Mouse (Mus musculus): ENCODE results near the gene Ddx39b. TPM values are rescaled to one million over a fixed set of nuclear protein-coding genes. Genes with fewer than 3 reads are reported as not detected.

Gene Ddx39b
- 404 and 440 TPM in 2 replicates for polyA plus RNA-seq (2012)

DNA sequence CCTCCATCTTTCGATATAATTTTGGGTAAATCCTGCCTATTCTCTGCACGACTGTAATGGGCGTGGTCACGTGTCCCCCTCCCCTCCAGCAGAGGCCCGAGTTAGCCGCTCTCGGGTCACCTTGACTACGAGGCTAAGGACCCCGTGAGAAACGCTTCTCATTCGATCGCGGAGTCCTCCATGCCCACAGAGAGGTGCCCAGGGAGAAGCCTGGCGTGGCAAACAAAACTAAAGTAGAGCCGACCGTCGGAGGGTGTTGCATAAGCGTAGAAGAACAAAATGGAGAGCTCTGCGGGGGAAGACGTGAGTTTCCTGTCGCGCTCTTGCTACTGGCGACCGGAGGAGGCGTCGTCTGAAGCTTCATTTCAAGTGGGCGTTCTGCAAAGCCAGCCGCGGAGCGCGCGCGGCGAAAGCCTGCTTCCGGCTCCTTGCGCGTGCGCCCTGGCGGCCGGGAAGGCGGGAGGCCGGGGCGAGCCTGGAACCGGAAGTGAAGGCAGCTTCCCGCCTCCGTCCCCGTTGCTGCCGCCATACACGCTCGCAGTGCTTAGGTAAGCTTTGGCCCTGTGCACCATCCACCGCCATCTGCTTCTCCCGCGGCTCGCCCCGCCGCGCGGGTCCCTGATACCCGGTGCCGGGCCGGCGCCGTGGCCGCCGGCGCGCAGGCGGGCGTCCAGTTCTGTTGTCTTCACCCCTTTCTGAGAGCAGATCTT lies at the start of gene Ddx39b:
Gene Ddx39b, plus strand, starts transcription at position 442 of the 710 bp plus-strand sequence.

DNA sequence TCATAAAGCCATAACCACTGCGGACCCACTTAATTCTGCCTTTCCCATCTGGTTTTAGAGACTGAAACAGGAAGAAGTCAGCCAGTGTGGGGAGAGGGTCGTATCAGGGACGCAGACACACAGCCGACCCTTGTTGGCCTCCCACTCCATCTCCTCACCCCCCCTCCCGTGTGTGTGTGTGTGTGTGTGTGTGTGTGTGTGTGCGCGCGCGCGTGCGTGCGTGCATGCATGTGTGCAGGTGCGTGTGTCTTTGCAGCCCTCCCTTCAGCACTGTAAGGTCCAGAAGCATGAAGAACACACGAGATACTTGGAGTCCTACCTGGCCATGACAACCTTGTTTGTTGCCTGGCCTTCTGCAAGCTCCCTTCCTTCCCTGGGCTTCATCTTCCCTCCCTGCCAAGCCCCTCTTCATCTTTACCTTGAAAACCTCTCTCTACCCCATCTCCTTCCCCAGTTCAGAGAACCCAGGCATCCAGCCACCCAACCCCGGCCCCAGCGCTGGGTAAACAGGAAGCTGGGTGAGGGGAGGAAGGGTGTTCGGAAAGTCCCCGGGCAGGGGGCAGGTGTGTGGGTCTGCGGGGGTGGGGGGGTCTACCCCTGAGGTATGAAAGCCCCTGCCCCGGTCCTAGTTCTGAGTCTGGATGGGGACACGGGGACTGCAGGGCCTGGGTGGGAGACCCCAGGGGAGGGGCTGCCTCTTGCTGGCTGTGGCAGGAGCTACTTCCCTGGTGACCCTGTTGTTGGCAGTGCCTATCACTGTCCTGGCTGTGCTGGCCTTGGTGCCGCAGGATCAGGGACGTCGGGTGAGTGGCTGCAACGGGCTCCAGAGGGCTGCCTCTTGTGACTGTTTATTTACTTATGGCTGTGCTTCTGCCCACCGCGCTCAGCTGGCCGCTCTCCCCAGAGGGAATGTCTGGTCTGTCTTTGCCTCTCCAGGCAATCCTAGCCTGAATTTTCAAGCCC lies 47.4 kb upstream of the Ddx39b start, which contains the start of gene Ltb:
Gene Ltb, plus strand, starts transcription at position 559 of the 963 bp plus-strand sequence.

DNA sequence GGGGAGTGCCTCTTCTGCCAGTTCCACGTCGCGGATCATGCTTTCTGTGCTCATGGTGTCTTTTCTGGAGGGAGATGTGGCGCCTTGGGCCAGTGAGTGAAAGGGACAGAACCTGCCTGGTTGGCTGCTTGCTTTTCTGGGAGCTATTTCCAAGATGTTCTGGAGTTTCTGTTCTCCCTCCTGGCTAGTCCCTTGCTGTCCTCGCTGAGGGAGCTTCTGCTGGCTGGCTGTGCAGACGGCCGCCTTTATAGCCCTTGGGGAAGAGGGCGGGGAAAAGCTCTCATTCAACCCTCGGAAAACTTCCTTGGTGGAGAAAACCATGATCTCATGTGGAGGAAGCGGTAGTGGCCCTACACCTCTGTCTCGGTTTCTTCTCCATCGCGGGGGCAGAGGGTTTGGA lies 39.8 kb upstream of the Ddx39b start, which contains the start of gene Tnf:
Gene Tnf, minus strand, starts transcription at position 221 of the 400 bp plus-strand sequence.

DNA sequence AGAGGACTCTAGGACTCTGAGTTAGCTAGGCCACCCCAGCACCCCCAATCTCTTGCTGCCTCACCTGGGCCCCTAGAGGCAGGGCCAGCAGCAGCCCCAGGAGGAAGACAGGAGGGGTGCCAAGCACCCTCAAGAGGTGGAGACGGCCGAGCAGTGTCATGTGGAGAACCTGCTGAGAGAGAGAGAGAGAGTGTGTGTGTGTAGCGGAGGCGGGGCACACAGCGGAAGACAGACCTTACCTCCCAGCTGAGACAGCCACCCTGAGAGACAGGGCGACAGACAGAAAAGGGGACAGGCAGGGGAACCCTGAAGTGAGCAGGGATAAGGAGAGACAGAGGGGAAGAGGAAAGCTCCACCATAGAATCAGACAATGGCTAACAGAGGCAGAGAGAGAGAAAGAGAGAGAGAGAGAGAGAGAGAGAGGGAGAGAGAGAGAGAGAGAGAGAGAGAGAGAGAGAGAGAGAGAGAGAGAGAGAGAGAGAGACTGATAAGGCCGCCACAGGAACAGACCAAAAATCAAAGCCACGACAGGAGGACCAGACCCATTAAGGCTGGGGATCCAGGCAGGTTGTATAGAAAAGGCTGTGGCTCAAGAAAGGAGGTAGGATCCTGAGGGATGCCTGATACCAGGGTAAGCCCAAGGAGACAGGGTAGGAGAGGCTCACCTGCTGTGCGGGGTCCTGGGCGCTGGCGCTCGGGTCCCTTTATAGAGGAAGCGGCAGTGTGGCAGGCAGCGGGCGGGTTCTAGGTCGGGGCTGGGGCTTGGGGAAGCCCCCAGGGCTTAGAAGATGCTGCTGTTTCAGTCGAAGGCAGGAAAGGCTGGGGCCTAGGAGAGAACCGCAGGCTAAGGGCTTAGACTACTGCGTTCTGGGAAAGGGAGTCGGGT lies 36.8 kb upstream of the Ddx39b start, which contains the start of gene Lta:
Gene Lta, minus strand, starts transcription at position 858 of the 886 bp plus-strand sequence.

DNA sequence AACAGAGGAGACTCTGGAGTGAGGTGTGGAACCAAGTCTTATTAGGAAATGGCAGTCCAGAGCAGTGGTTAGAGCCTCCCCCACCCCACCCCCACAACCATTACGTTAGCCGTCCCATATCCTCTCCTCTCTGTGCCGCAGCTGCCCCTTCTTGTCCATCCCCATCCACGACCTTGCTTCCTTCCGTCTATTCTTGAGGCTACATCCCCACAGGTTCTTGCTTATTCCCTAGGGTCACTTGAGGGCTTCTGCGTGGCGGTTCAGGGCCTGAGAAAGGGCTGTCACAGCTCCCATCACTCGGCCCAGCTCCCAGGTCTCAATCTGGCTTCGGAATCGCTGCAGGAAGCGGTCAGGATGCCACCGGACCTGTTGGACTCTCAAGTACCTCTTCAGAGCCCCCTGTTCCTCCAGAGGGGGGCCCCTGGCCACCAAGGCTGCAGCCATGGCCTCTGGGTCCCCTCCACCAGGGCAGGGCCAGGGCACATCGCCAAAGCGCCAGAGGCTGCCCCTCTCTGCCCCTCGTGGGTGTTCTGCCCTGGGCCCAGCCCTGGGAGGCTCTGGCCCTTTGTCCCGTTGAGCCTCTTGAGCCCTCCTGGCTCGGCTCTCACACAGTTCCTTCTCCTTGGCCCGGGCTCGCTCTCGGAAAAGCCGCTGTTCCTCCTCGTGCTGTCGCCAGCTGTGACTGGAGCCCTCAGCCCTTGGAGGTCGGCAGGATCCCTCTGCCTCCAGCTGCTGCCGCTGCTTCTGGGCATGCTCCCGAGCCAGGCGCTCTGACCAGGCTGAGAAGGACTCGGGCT lies 21.2 kb upstream of the Ddx39b start, which contains the start of gene Gm16181:
Gene Gm16181, plus strand, starts transcription at position 679 of the 797 bp plus-strand sequence.

DNA sequence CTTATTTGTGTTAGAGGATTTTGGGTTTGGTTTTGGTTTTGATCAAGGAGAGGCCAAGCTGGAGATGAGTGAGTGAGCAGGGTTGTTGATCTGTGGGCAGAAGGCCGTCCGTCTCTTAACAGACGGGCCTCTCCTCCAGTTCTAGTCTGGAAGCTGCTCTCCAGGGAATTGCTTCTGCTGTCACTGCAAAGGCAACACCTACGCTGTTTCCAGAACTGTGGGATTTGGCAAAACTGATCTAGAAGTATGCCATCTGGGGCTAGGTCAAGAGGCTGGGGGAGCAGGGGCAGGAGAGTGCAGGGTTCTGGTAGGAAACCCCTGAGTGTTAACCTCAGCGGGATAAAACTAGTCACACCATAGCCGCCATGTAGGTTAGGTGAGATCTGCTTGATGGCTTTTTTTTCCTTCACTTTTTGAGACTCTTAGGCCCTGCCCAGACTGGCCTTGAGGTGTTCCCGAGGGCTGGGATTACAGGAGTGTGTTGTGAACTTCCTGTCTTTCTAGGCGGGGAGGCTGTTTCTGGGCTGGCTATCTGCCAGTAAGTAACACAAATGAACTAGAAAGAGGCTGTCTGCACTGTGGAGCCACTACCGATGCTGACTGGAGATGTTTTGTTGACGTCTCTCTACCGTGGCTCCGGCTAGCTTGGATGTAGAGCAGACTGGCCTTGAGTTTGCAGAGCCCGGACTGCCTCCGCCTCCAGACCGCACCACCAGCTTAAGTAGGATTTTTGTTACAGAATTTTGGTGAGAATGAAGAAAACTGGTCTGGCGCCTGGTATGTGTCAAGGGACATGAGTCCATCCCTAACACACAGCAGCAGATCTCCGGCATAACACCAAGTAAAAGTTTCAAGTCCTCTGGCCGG lies 8.2 kb upstream of the Ddx39b start, which contains the start of gene Atp6v1g2:
Gene Atp6v1g2, plus strand, starts transcription at position 547 of the 867 bp plus-strand sequence.

DNA sequence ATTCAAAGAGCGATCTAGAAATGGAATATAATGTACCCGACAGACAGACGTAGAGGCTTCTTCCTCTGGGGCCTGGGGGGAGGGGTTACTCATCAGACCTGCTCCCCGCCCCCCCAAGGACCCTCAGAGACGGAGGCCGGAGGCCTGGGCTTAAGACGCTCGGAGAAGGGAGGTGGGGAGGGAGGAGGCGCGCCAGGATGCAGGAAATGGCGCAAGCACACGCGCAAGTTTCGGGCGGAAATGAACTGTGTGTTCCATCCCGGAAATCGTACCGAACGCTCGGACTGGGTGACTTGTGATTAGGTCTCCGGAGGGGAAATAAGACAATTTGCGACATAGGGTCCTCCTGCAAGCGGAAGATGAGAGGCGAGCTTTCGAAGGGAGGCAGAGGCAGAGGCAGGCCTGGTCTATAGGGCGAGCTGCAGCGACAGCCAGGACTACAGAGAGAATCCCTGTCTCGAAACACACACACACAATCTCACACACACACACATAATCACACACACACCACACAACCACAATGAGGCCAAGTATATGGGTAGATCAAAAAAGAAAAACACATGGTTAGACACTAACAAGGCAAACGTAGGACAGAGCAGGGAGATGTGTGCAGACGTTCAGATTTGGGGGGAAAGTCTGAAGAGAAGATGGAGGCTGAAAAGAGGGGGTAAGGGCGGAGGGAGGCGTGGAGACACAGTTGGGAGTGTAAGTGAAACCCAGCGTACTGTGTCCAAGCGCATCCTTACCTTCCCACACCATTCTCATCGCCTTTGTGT lies 5.7 kb upstream of the Ddx39b start, which contains the start of gene Nfkbil1:
Gene Nfkbil1, minus strand, starts transcription at position 179 of the 776 bp plus-strand sequence.

DNA sequence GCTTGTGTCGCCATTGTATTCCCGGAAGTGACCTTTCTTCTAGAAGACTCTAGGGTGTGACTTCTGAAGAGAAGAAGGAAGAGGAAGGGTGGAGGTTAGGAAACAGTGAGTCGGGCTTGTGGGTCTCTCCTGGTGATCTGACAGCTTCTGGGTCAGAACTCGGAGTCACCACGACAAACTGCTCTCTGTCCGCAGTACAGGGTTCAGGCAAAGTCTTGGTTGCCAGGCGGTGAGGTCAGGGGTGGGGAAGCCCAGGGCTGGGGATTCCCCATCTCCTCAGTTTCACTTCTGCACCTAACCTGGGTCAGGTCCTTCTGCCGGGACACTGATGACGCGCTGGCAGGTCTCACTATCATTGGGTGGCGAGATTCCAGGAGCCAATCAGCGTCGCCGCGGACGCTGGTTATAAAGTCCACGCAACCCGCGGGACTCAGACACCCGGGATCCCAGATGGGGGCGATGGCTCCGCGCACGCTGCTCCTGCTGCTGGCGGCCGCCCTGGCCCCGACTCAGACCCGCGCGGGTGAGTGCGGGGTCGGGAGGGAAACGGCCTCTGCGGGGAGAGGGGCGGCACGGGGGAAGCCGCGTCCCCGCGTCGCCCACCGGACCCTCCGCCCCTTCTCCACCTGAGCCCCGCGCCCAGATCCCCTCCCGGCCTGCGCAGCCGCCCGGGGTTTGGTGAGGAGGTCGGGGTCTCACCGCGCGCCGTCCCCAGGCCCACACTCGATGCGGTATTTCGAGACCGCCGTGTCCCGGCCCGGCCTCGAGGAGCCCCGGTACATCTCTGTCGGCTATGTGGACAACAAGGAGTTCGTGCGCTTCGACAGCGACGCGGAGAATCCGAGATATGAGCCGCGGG lies 21.3 kb downstream of the Ddx39b start, which contains the start of gene H2-D1:
Gene H2-D1, plus strand, starts transcription at position 67 of the 859 bp plus-strand sequence.

Other genes with a start within 250 kb of the Ddx39b start
- 841 and 875 TPM in 2 replicates for gene Vars, start 240.8 kb upstream of the Ddx39b start, polyA plus RNA-seq (2012)
- 0.24 and 0.38 TPM in 2 replicates for gene Vwa7, start 225.2 kb upstream of the Ddx39b start, polyA plus RNA-seq (2012)
- gene Sapcd1, start 213.7 kb upstream of the Ddx39b start, polyA plus RNA-seq (2012), result 6.0 and 11.9 TPM in 2 replicates
- 3.4 and 5.4 TPM in 2 replicates for gene Msh5, start 195.0 kb upstream of the Ddx39b start, polyA plus RNA-seq (2012)
- 109 and 129 TPM in 2 replicates for gene Clic1, start 191.8 kb upstream of the Ddx39b start, polyA plus RNA-seq (2012)
- 33.8 and 58.4 TPM in 2 replicates for gene Ddah2, start 182.7 kb upstream of the Ddx39b start, polyA plus RNA-seq (2012)
- gene Ly6g6c, start 176.4 kb upstream of the Ddx39b start, polyA plus RNA-seq (2012), result 0.09 TPM in 1 of 2 replicates, not detected in the other
- 0.04 TPM in 1 of 2 replicates, not detected in the other for gene Mpig6b, start 175.6 kb upstream of the Ddx39b start, polyA plus RNA-seq (2012)
- gene Ly6g6e, start 164.8 kb upstream of the Ddx39b start, polyA plus RNA-seq (2012), result not detected in 2 replicates
- gene Ly6g6d, start 163.7 kb upstream of the Ddx39b start, polyA plus RNA-seq (2012), result 0.26 TPM in 1 of 2 replicates, not detected in the other
- 0.06 and 0.28 TPM in 2 replicates for gene Ly6g6f, start 156.1 kb upstream of the Ddx39b start, polyA plus RNA-seq (2012)
- gene Abhd16a, start 152.5 kb upstream of the Ddx39b start, polyA plus RNA-seq (2012), result 118 and 123 TPM in 2 replicates
- gene Ly6g5c, start 133.5 kb upstream of the Ddx39b start, polyA plus RNA-seq (2012), result not detected in 2 replicates
- 0.45 and 0.69 TPM in 2 replicates for gene Ly6g5b, start 126.3 kb upstream of the Ddx39b start, polyA plus RNA-seq (2012)
- gene Gpank1, start 120.3 kb upstream of the Ddx39b start, polyA plus RNA-seq (2012), result 73.8 and 84.9 TPM in 2 replicates
- gene Csnk2b, start 119.7 kb upstream of the Ddx39b start, polyA plus RNA-seq (2012), result 77.7 and 78.6 TPM in 2 replicates
- gene D17H6S53E, start 115.4 kb upstream of the Ddx39b start, polyA plus RNA-seq (2012), result 4.1 and 4.4 TPM in 2 replicates
- gene Apom, start 109.7 kb upstream of the Ddx39b start, polyA plus RNA-seq (2012), result 0.37 and 0.84 TPM in 2 replicates
- gene Bag6, start 106.6 kb upstream of the Ddx39b start, polyA plus RNA-seq (2012), result 683 and 812 TPM in 2 replicates
- 1,479 and 1,500 TPM in 2 replicates for gene Prrc2a, start 76.8 kb upstream of the Ddx39b start, polyA plus RNA-seq (2012)
- 3.5 and 4.0 TPM in 2 replicates for gene Aif1, start 65.7 kb upstream of the Ddx39b start, polyA plus RNA-seq (2012)
- gene Lst1, start 53.3 kb upstream of the Ddx39b start, polyA plus RNA-seq (2012), result 3.8 and 6.6 TPM in 2 replicates
- 14.0 and 15.6 TPM in 2 replicates for gene Ltb, start 47.3 kb upstream of the Ddx39b start, polyA plus RNA-seq (2012)
- gene Tnf, start 39.7 kb upstream of the Ddx39b start, polyA plus RNA-seq (2012), result 12.8 and 21.1 TPM in 2 replicates
- 0.10 and 0.22 TPM in 2 replicates for gene Lta, start 36.4 kb upstream of the Ddx39b start, polyA plus RNA-seq (2012)
- gene Gm16181, start 20.9 kb upstream of the Ddx39b start, polyA plus RNA-seq (2012), result not detected in 2 replicates
- 5.5 and 9.2 TPM in 2 replicates for gene Atp6v1g2, start 8.1 kb upstream of the Ddx39b start, polyA plus RNA-seq (2012)
- gene Nfkbil1, start 6.0 kb upstream of the Ddx39b start, polyA plus RNA-seq (2012), result 42.2 and 43.8 TPM in 2 replicates
- gene H2-D1, start 21.0 kb downstream of the Ddx39b start, polyA plus RNA-seq (2012), result 854 and 953 TPM in 2 replicates
- not detected in 2 replicates for gene H2-Q1, start 78.7 kb downstream of the Ddx39b start, polyA plus RNA-seq (2012)
- gene H2-Q2, start 100.5 kb downstream of the Ddx39b start, polyA plus RNA-seq (2012), result not detected in 2 replicates
- gene H2-Q4, start 137.9 kb downstream of the Ddx39b start, polyA plus RNA-seq (2012), result 178 and 252 TPM in 2 replicates
- gene H2-Q6, start 183.1 kb downstream of the Ddx39b start, polyA plus RNA-seq (2012), result 207 and 337 TPM in 2 replicates
- gene H2-Q7, start 197.4 kb downstream of the Ddx39b start, polyA plus RNA-seq (2012), result 180 and 308 TPM in 2 replicates
- gene H2-Q10, start 228.3 kb downstream of the Ddx39b start, polyA plus RNA-seq (2012), result 2.5 and 3.2 TPM in 2 replicates